Mouse (Mus musculus): ENCODE measurements at regions not wholly inside any gene's neighbourhood (a gene's known extent, or its start where the extent isn't known, plus 50 kb on each side); places are given as distances from the start of the nearest gene placed in this dataset.

DNA sequence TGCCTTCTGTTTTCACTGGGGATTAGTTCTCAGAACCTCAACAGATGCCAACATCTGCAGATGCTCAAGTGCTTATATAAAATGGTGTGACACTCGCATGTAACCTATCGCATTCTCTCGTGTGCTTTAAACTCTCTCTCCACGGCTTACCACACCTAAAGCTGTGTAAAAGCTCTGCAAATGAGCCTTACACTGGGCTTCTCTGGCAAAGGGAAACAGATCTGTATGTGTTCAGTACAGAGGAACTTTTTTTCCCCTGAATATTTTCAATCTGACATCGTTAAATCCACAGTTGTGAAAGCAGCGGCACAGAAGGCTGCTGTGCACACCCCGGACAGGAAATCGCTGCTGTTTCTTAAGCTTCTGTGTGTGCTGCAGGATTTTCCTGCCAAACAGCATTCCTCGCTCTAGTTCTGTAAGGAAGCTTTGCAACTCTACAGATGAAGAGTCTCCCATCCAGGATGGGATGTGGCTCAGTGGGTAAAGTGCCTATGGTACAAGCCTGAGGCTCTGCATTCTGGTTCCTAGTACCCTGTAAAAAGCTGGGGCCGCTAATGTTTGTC lies 206.3 kb downstream of the Sox11 start:
- Histone ChIP-seq H3K9me3 (ENCODE audit: control insufficient read depth, low read length) (no peaks in the 10 kb centered on the region), H3K9ac (ENCODE audit: low read depth, low read length) (no peak overlapping the region), H3K27me3 (replicated peaks; ENCODE audit: control insufficient read depth, insufficient read depth, low read length) (no peaks in the 10 kb centered on the region), H3K4me2 (ENCODE audit: low read depth, low read length) (peak overlapping the region; percentile 37), H3K27ac (replicated peaks; ENCODE audit: low read depth, low read length) (peak overlapping the region; percentile 67), H3K36me3 (ENCODE audit: control insufficient read depth, insufficient read depth, low read length) (no peaks in the 10 kb centered on the region), H3K4me1 (ENCODE audit: control insufficient read depth, insufficient read depth, low read length) (peaks cover 44% of the 10 kb centered on the region), H3K4me3 (ENCODE audit: low read depth, low read length) (no peak overlapping the region)
- WGBS, result 11% methylated on average over 10 of the region's 10 CpGs
- DNase-seq (ENCODE audit: low spot score) (peak; percentile 94), ATAC-seq (ENCODE audit: low read depth) (peak; percentile 53)

DNA sequence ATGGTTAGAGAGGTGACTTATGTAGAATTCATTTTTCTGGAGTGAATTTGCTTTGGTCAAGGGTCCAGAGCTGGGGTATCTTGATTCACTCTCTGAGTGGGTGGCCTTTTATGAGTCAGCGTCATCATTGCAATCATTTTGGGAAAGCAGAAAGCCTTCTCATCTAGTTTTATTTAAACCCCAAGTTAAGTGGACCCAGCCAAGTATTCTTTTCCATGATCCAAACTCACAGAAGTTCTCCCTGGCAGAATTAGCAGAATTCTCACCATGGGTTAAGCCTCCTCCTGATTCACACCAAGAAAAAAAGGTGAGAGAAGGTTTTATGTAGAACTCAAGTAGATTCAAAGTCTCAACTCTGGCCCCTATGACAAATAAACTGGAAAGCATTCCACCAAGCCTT lies 211.8 kb downstream of the Sox11 start:
- Histone ChIP-seq H3K4me1 (ENCODE audit: control insufficient read depth, insufficient read depth, low read length) (peaks cover 4% of the 10 kb centered on the region), H3K4me2 (ENCODE audit: low read depth, low read length) (no peak overlapping the region), H3K9me3 (ENCODE audit: control insufficient read depth, low read length) (no peaks in the 10 kb centered on the region), H3K27ac (replicated peaks; ENCODE audit: low read depth, low read length) (no peak overlapping the region), H3K4me3 (ENCODE audit: low read depth, low read length) (no peak overlapping the region), H3K36me3 (ENCODE audit: control insufficient read depth, insufficient read depth, low read length) (no peaks in the 10 kb centered on the region), H3K27me3 (replicated peaks; ENCODE audit: control insufficient read depth, insufficient read depth, low read length) (no peaks in the 10 kb centered on the region), H3K9ac (ENCODE audit: low read depth, low read length) (no peak overlapping the region)
- no peak for DNase-seq (ENCODE audit: low spot score)
- 97% methylated on average over 1 of the region's 1 CpGs for WGBS
- ATAC-seq (ENCODE audit: low read depth), result no peak

DNA sequence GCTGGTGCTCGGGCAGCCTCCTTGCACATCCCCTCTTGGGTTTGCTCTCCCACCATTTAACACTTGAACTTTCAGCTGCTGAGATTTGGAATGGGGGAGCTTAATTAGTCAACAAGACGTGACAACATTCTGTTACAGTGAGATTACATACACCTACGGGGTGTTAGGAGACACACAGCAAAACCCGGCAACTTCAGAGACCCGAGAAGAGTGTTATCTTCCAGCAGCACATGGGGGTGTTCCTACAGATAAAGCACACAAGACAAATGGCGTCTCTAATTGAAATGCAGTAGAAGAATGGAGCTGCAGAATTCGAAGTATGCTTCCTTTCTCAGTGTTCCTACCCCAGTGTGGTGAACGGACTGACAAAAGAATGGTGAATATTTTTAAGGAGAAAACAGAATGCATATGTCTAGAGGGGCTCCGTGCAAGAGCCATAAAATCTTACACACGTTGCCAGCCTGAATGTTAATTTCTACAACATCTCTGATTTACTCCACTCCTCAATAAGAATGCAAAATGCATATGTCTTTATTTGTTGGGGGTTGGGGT lies 215.2 kb downstream of the Sox11 start:
- Histone ChIP-seq H3K27ac (replicated peaks; ENCODE audit: low read depth, low read length) (no peak overlapping the region), H3K27me3 (replicated peaks; ENCODE audit: control insufficient read depth, insufficient read depth, low read length) (no peaks in the 10 kb centered on the region), H3K4me2 (ENCODE audit: low read depth, low read length) (no peak overlapping the region), H3K9me3 (ENCODE audit: control insufficient read depth, low read length) (no peaks in the 10 kb centered on the region), H3K36me3 (ENCODE audit: control insufficient read depth, insufficient read depth, low read length) (no peaks in the 10 kb centered on the region), H3K4me3 (ENCODE audit: low read depth, low read length) (no peak overlapping the region), H3K9ac (ENCODE audit: low read depth, low read length) (no peak overlapping the region), H3K4me1 (ENCODE audit: control insufficient read depth, insufficient read depth, low read length) (no peaks in the 10 kb centered on the region)
- ATAC-seq (ENCODE audit: low read depth), result no peak
- no peak for DNase-seq (ENCODE audit: low spot score)
- WGBS, result 62% methylated on average over 10 of the region's 10 CpGs

DNA sequence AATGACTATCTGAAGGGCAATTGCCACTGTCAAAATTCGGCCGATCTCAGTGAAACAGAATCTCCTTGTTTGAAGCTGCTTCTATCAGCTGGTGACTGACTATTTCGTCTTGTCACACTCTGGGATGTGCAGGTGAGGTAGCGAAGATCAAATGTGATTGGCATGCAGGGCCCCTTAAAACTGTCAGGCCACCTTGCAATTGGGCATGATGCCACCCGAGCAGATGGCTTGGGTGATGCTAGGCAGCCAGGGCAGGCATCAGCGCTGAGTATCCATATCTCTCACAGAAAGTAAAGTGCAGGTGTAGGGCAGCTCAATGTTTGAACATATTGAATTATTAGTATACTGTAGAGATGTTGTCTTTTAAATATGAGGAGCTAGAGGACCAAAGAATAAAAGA lies 223.8 kb downstream of the Sox11 start:
- Histone ChIP-seq H3K4me2 (ENCODE audit: low read depth, low read length) (no peak overlapping the region), H3K4me3 (ENCODE audit: low read depth, low read length) (no peak overlapping the region), H3K9ac (ENCODE audit: low read depth, low read length) (no peak overlapping the region), H3K9me3 (ENCODE audit: control insufficient read depth, low read length) (no peaks in the 10 kb centered on the region), H3K27ac (replicated peaks; ENCODE audit: low read depth, low read length) (no peak overlapping the region), H3K4me1 (ENCODE audit: control insufficient read depth, insufficient read depth, low read length) (peaks cover 9% of the 10 kb centered on the region; the same call in 1 of the 2 replicates), H3K36me3 (ENCODE audit: control insufficient read depth, insufficient read depth, low read length) (no peaks in the 10 kb centered on the region), H3K27me3 (replicated peaks; ENCODE audit: control insufficient read depth, insufficient read depth, low read length) (no peaks in the 10 kb centered on the region)
- no peak for DNase-seq (ENCODE audit: low spot score)
- 71% methylated on average over 6 of the region's 6 CpGs for WGBS
- ATAC-seq (ENCODE audit: low read depth), result no peak

DNA sequence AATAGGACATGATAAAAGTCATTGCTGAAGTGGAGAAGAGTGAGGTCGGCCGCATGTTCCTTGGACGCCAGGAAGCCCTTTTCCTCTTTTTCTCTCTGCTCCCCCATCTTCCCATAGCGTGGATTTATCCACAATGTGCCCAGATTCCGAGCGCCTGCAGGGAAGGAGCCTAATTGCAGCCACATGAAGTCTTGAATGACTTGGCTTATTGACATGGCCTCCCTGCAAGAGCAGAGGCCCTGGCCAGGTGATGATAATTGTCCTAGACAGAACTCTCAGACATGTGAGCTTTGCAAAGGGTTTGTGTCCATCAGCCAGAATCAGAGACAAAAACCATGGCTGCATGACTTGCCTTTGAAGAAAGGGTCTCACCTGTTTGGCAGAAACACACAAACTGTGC lies 227.0 kb downstream of the Sox11 start:
- no peak overlapping the region for H3K4me2 ChIP-seq (ENCODE audit: low read depth, low read length)
- ATAC-seq (ENCODE audit: low read depth) (no peak), DNase-seq (ENCODE audit: low spot score) (no peak)
- H3K4me3 ChIP-seq (ENCODE audit: low read depth, low read length), result no peak overlapping the region
- no peak overlapping the region for H3K27ac ChIP-seq (replicated peaks; ENCODE audit: low read depth, low read length)
- H3K27me3 ChIP-seq (replicated peaks; ENCODE audit: control insufficient read depth, insufficient read depth, low read length), result no peaks in the 10 kb centered on the region
- no peaks in the 10 kb centered on the region for H3K9me3 ChIP-seq (ENCODE audit: control insufficient read depth, low read length)
- H3K36me3 ChIP-seq (ENCODE audit: control insufficient read depth, insufficient read depth, low read length), result no peaks in the 10 kb centered on the region
- 21% methylated on average over 6 of the region's 6 CpGs for WGBS
- H3K9ac ChIP-seq (ENCODE audit: low read depth, low read length), result no peak overlapping the region
- H3K4me1 ChIP-seq (ENCODE audit: control insufficient read depth, insufficient read depth, low read length), result peaks cover 9% of the 10 kb centered on the region; the same call in 1 of the 2 replicates

DNA sequence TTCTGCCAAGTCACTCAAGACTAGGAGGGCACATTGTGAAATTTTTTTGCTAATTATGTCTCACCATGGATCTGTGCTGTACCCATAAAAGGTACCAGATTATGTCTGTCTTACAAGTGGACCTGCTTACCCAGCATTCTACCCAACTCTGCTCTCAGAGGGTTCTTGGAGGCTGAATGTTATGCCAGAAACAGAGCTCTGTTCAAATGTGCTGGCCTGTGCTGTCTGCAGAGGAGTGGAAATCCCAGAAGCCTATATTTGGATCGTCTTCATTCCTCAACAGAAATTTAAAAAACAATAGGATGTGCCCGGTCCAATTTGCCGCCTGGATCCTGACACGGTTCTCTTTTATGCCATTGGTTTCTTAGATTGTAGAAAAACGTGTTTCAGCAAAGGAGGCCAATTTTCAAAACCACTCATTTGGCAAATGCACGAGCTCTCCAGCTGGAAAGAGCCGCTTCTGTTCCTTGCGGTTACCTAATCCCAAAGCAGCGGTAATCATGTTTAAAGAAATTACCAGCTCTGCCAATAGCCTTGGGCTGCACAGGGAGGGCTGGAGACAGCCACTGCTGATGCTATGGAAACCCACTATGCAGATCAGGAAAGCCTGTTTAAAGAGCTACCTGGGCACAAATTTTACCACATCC lies 237.3 kb downstream of the Sox11 start:
- Histone ChIP-seq H3K4me1 (ENCODE audit: control insufficient read depth, insufficient read depth, low read length) (peaks cover 4% of the 10 kb centered on the region; the same call in 1 of the 2 replicates), H3K27me3 (replicated peaks; ENCODE audit: control insufficient read depth, insufficient read depth, low read length) (no peaks in the 10 kb centered on the region), H3K27ac (replicated peaks; ENCODE audit: low read depth, low read length) (no peak overlapping the region), H3K9me3 (ENCODE audit: control insufficient read depth, low read length) (no peaks in the 10 kb centered on the region), H3K36me3 (ENCODE audit: control insufficient read depth, insufficient read depth, low read length) (no peaks in the 10 kb centered on the region), H3K4me3 (ENCODE audit: low read depth, low read length) (no peak overlapping the region), H3K9ac (ENCODE audit: low read depth, low read length) (no peak overlapping the region), H3K4me2 (ENCODE audit: low read depth, low read length) (no peak overlapping the region)
- 48% methylated on average over 9 of the region's 9 CpGs for WGBS
- DNase-seq (ENCODE audit: low spot score) (peak; percentile 91), ATAC-seq (ENCODE audit: low read depth) (peak; percentile 87)

DNA sequence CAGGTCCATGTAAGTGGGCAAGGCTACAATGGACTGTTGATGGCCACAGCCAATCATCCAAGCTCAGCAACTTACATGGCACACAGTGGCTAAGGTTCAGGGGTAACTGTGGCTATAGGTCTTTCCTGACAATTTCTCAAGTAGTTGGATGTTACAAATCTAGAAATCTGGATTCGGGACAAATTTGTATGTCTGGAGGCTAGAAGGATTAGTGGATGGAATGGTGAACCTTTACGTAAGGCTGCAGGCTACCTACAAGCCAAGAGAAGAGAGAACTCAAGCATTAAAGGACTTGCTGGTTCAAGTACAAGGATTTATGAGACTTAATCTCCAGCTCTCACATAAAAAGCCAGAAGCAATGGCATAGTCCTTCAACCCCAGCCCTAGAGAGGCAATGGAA lies 239.4 kb downstream of the Sox11 start:
- H3K27ac ChIP-seq (replicated peaks; ENCODE audit: low read depth, low read length), result no peak overlapping the region
- peaks cover 4% of the 10 kb centered on the region; the same call in 1 of the 2 replicates for H3K4me1 ChIP-seq (ENCODE audit: control insufficient read depth, insufficient read depth, low read length)
- H3K9me3 ChIP-seq (ENCODE audit: control insufficient read depth, low read length), result no peaks in the 10 kb centered on the region
- no peak overlapping the region for H3K9ac ChIP-seq (ENCODE audit: low read depth, low read length)
- no peaks in the 10 kb centered on the region for H3K36me3 ChIP-seq (ENCODE audit: control insufficient read depth, insufficient read depth, low read length)
- no peak overlapping the region for H3K4me2 ChIP-seq (ENCODE audit: low read depth, low read length)
- no peak for DNase-seq (ENCODE audit: low spot score)
- H3K27me3 ChIP-seq (replicated peaks; ENCODE audit: control insufficient read depth, insufficient read depth, low read length), result no peaks in the 10 kb centered on the region
- 89% methylated on average over 2 of the region's 2 CpGs for WGBS
- H3K4me3 ChIP-seq (ENCODE audit: low read depth, low read length), result no peak overlapping the region
- no peak for ATAC-seq (ENCODE audit: low read depth)

DNA sequence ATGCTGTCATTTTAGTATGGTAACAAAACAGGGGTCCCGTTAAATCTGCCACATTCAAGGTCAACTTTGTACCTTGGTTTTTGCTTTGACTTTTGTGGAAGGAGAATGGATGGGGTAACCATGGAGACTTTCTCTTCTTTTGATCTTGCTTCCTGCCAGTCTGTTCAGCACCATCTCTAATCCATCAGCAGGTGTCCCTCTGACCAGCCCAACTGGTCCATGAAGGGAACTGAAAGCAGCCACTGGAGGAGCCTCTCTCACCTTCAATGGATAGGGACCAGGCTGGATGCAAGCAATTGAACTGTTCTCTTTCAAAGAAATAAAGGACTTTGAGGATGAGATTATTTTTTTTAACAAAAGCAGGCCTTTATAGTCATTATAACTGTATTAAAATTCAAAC lies 253.2 kb downstream of the Sox11 start:
- Histone ChIP-seq H3K9ac (ENCODE audit: low read depth, low read length) (no peak overlapping the region), H3K4me2 (ENCODE audit: low read depth, low read length) (no peak overlapping the region), H3K27me3 (replicated peaks; ENCODE audit: control insufficient read depth, insufficient read depth, low read length) (no peaks in the 10 kb centered on the region), H3K4me3 (ENCODE audit: low read depth, low read length) (no peak overlapping the region), H3K27ac (replicated peaks; ENCODE audit: low read depth, low read length) (no peak overlapping the region), H3K4me1 (ENCODE audit: control insufficient read depth, insufficient read depth, low read length) (no peaks in the 10 kb centered on the region), H3K9me3 (ENCODE audit: control insufficient read depth, low read length) (peaks cover 9% of the 10 kb centered on the region), H3K36me3 (ENCODE audit: control insufficient read depth, insufficient read depth, low read length) (no peaks in the 10 kb centered on the region)
- DNase-seq (ENCODE audit: low spot score) (no peak), ATAC-seq (ENCODE audit: low read depth) (no peak)
- WGBS, result 90% methylated on average over 1 of the region's 1 CpGs

DNA sequence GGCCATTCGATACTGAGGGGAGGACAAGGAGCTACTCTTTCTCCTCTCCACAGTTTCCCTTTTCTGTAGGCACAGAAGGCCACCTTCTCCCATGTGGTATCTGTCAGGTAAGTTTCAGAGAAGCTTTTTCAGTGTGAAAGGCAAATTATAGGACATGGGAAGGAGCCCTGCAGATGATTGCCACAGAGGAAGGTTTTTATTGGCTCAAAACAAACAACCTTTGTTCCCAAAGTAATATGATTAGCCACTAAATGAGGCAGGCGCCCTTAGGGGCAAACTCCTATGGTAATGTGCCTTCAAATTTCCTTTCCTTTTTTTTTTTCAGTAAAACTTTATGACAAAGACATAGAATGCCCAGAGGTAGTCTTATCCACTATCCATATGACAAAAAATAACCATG lies 256.5 kb downstream of the Sox11 start:
- Histone ChIP-seq H3K4me3 (ENCODE audit: low read depth, low read length) (no peak overlapping the region), H3K4me2 (ENCODE audit: low read depth, low read length) (no peak overlapping the region), H3K4me1 (ENCODE audit: control insufficient read depth, insufficient read depth, low read length) (peaks cover 7% of the 10 kb centered on the region; the same call in 1 of the 2 replicates), H3K27ac (replicated peaks; ENCODE audit: low read depth, low read length) (no peak overlapping the region), H3K9ac (ENCODE audit: low read depth, low read length) (no peak overlapping the region), H3K27me3 (replicated peaks; ENCODE audit: control insufficient read depth, insufficient read depth, low read length) (no peaks in the 10 kb centered on the region), H3K36me3 (ENCODE audit: control insufficient read depth, insufficient read depth, low read length) (no peaks in the 10 kb centered on the region), H3K9me3 (ENCODE audit: control insufficient read depth, low read length) (no peaks in the 10 kb centered on the region)
- WGBS, result 66% methylated on average over 2 of the region's 2 CpGs
- ATAC-seq (ENCODE audit: low read depth) (no peak), DNase-seq (ENCODE audit: low spot score) (no peak)
